Mouse (Mus musculus) Muller cell, postnatal 12 days (primary cell): ENCODE data around the gene Nr3c2.
A peak's percentile ranks its signal among the peaks of the same experiment; 100 is the strongest.

Source experiments
- DNase-seq: peaks from one replicate; pipeline ENCODE4 v3.0.0-alpha.2; 2015; ENCODE audit errors: inconsistent ontology term

The Nr3c2 gene

GRCm38 (mm10) chr8:77250094-77250493 lies 350.9 kb downstream of the Nr3c2 start:
- no peak for DNase-seq

- DNase-seq: no peak
Observed at GRCm38 (mm10) chr8:77251134-77251533, 351.9 kb downstream of the Nr3c2 start.

- no peak for DNase-seq
Observed at GRCm38 (mm10) chr8:77254466-77254865, 355.2 kb downstream of the Nr3c2 start.

GRCm38 (mm10) chr8:77256450-77257084 lies 357.3 kb downstream of the Nr3c2 start:
- no peak for DNase-seq

- DNase-seq: no peak
Observed at GRCm38 (mm10) chr8:77257085-77257451, 357.8 kb downstream of the Nr3c2 start.

GRCm38 (mm10) chr8:77261215-77261614 lies 362.0 kb downstream of the Nr3c2 start:
- no peak for DNase-seq

- no peak for DNase-seq
Observed at GRCm38 (mm10) chr8:77262216-77263009, 363.2 kb downstream of the Nr3c2 start.

GRCm38 (mm10) chr8:77267941-77268405 lies 368.7 kb downstream of the Nr3c2 start:
- DNase-seq: no peak

- no peak for DNase-seq
Observed at GRCm38 (mm10) chr8:77272136-77272535, 372.9 kb downstream of the Nr3c2 start.

- DNase-seq: no peak
Observed at GRCm38 (mm10) chr8:77275571-77275970, 376.3 kb downstream of the Nr3c2 start.

- DNase-seq: no peak
Observed at GRCm38 (mm10) chr8:77276827-77277226, 377.6 kb downstream of the Nr3c2 start.

- DNase-seq: no peak
Observed at GRCm38 (mm10) chr8:77278246-77278645, 379.0 kb downstream of the Nr3c2 start.

GRCm38 (mm10) chr8:77279977-77280376 lies 380.7 kb downstream of the Nr3c2 start:
- no peak for DNase-seq

GRCm38 (mm10) chr8:77282605-77283236 lies 383.5 kb downstream of the Nr3c2 start:
- no peak for DNase-seq

- no peak for DNase-seq
Observed at GRCm38 (mm10) chr8:77284473-77284872, 385.2 kb downstream of the Nr3c2 start.

- DNase-seq: peak; percentile 59
Observed at GRCm38 (mm10) chr8:77288065-77288464, 388.8 kb downstream of the Nr3c2 start.

- no peak for DNase-seq
Observed at GRCm38 (mm10) chr8:77288492-77288891, 389.2 kb downstream of the Nr3c2 start.

- DNase-seq: no peak
Observed at GRCm38 (mm10) chr8:77292120-77292519, 392.9 kb downstream of the Nr3c2 start.

- DNase-seq: no peak
Observed at GRCm38 (mm10) chr8:77292649-77293048, 393.4 kb downstream of the Nr3c2 start.

- no peak for DNase-seq
Observed at GRCm38 (mm10) chr8:77294599-77294998, 395.4 kb downstream of the Nr3c2 start.
